Mouse (Mus musculus) olfactory bulb, adult 2 months (tissue): ENCODE results near the gene Fmo4. TPM values are rescaled to one million over a fixed set of nuclear protein-coding genes. Genes with fewer than 3 reads are reported as not detected.
"Not testable (repeated sequence)": the region's sequence is repeated elsewhere in the genome, so short reads cannot be mapped to it uniquely, and the experiment has no call there.

Experiments
- H3K27ac ChIP-seq: fragments of 200-500 bp; 2 replicates; pipeline ENCODE4 v1.5.1; 2012; ENCODE audit warnings: low read depth, low read length; ENCODE audit not compliant: insufficient read depth
- H3K4me1 ChIP-seq: fragments of 200-500 bp; 2 replicates; pipeline ENCODE4 v1.6.1; 2012; ENCODE audit warnings: low read length; ENCODE audit not compliant: control insufficient read depth, insufficient read depth
- H3K4me3 ChIP-seq: fragments of 200-500 bp; 2 replicates; pipeline ENCODE4 v1.5.1; 2012; ENCODE audit warnings: mild to moderate bottlenecking, low read depth, low read length, moderate library complexity; ENCODE audit not compliant: insufficient read depth
- CTCF ChIP-seq: fragments of 200-500 bp; IDR thresholded peaks from 2 replicates; pipeline ENCODE4 v1.5.1; 2012; ENCODE audit warnings: low read depth, mild to moderate bottlenecking, low read length, moderate library complexity; ENCODE audit not compliant: insufficient read depth
- POLR2A ChIP-seq: fragments of 200-500 bp; IDR thresholded peaks from 2 replicates; pipeline ENCODE4 v1.6.1; 2012; ENCODE audit warnings: mild to moderate bottlenecking, low read depth, low read length, moderate library complexity; ENCODE audit not compliant: insufficient read depth
- WGBS: fragments of 180-500 bp; shearing (Covaris S2); methylation state at CpG from one replicate; pipeline ENCODE4 v1.1.7; 2018; 5-methylcytosine and 5-hydroxymethylcytosine counted together
- polyA plus RNA-seq: library from polyadenylated mRNA; stranded (reverse); fragments of >200 nt; gene quantifications from 2 replicates; pipeline ENCODE4 v1.2.4, GENCODE M21; 2012; ENCODE audit warnings: low replicate concordance; ENCODE audit not compliant: missing spikeins, insufficient read depth, insufficient read length

The Fmo4 gene
- polyA plus RNA-seq, 1 experiment: not detected

- TF ChIP-seq POLR2A (no peak), CTCF (no peak)
- 81% methylated on average over 3 of the region's 3 CpGs for WGBS
- Histone ChIP-seq H3K4me1 (no peaks in the 10 kb centered on the region), H3K4me3 (no peak overlapping the region), H3K27ac (no peak overlapping the region)
These were observed 5.2 kb downstream of the Fmo4 start for GRCm38 (mm10) chr1:162808541-162808940.

- TF ChIP-seq POLR2A: no peak
- no peak for TF ChIP-seq CTCF
These were observed 6.3 kb downstream of the Fmo4 start for GRCm38 (mm10) chr1:162807441-162807840.

DNA sequence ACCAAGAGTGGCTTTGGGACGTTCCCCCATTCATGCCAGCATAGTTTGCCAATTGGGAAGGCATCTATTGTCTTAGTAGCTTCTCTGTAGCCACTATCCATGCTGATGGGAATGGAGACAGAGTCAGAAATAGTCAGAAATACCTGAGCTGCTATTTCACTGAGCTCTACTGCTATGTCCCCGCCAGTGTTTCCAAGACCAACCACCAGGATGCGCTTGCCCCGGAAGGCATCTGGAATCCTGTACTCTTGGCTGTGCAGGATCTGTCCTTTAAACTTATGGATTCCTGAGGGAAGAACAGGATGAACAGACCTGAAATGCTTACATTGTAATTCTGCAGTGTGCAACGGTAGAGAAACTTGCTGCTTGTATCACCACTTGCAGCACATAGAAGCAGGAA lies 8.8 kb downstream of the Fmo4 start:
- Histone ChIP-seq H3K27ac (no peak overlapping the region), H3K4me1 (no peaks in the 10 kb centered on the region), H3K4me3 (no peak overlapping the region)
- 60% methylated on average over 5 of the region's 5 CpGs for WGBS
- TF ChIP-seq POLR2A (no peak), CTCF (no peak)

More at GRCm38 (mm10) chr1:162807441-162807840, 6.3 kb downstream of the Fmo4 start:
- H3K4me1 ChIP-seq: no peaks in the 10 kb centered on the region
- H3K4me3 ChIP-seq: no peak overlapping the region
- WGBS: 93% methylated on average over 5 of the region's 5 CpGs
- H3K27ac ChIP-seq: no peak overlapping the region

- H3K27ac ChIP-seq: no peak overlapping the region
- no peaks in the 10 kb centered on the region for H3K4me1 ChIP-seq
- no peak for TF ChIP-seq POLR2A
- TF ChIP-seq CTCF: no peak
- H3K4me3 ChIP-seq: no peak overlapping the region
These were observed 17.3 kb downstream of the Fmo4 start for GRCm38 (mm10) chr1:162796441-162796840.

DNA sequence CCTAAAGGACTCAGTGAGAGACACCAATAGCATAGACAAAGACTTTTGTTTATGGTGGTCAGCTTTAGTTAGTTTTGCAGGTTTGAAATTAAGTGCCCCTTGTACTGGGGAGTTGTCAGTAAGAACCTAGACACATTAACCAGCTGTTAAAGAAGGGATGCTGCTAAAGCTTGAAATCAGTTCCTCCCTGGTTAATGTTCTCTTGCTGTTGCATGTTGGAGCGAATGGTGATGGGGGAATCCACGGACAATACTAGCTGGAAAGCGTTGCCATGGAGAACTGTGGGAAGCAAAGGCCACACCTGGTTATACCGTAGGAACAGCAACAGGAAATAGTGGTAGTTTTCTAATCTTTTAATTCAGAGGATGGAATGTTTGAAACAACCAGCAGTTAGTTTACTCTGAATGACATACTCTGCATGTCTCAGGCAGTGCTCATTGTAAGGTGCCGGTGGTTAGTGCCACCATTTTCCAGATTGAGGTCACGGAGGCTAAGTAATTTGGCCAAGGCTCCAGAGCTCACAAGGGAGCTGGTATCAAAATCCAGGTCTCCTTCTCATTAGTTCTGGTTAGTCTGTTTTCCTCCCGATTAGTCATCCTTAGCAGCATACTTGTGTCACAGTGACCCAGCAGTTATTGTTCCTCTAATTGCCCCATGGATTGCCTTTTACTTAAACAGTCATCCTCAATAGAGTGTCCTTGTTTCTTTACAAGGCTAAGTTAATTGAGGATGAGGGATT lies 21.3 kb downstream of the Fmo4 start:
- H3K4me3 ChIP-seq: no peak overlapping the region
- WGBS: 45% methylated on average over 7 of the region's 7 CpGs

DNA sequence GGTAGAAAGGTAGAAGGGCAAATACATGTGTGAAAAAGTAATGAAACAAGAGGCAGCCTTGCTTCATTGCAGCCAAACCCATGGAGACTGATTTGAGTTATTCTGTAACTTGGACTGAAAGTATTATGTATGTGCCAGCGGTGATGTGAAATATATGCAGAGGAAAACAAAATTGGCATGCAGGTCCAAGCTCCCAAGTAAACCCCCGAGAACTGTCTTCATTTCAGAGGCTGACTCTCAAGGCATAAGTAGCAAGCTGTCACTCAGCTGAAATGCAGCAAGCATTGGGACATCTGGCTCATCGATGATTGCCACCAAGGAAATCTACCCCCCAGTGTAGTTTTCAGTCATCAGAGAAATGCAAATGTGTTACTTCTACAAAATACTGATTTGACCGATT lies 28.6 kb downstream of the Fmo4 start:
- Histone ChIP-seq H3K4me1 (no peaks in the 10 kb centered on the region), H3K4me3 (no peak overlapping the region), H3K27ac (no peak overlapping the region)
- no peak for TF ChIP-seq CTCF
- TF ChIP-seq POLR2A: no peak
- WGBS: 74% methylated on average over 4 of the region's 4 CpGs

More for the DNA sequence above, 21.3 kb downstream of the Fmo4 start:
- Histone ChIP-seq H3K4me1 (no peaks in the 10 kb centered on the region), H3K27ac (no peak overlapping the region)
- no peak for TF ChIP-seq CTCF
- no peak for TF ChIP-seq POLR2A

- WGBS: 88% methylated on average over 7 of the region's 7 CpGs
- Histone ChIP-seq H3K27ac (no peak overlapping the region), H3K4me1 (no peaks in the 10 kb centered on the region)
These were observed 30.0 kb downstream of the Fmo4 start for GRCm38 (mm10) chr1:162783669-162784248.

GRCm38 (mm10) chr1:162781035-162781434 lies 32.7 kb downstream of the Fmo4 start:
- not testable (repeated sequence) for H3K4me1 ChIP-seq, H3K27ac ChIP-seq, H3K4me3 ChIP-seq
- WGBS: 92% methylated on average over 2 of the region's 2 CpGs

More at GRCm38 (mm10) chr1:162783669-162784248, 30.0 kb downstream of the Fmo4 start:
- no peak overlapping the region for H3K4me3 ChIP-seq
- no peak for TF ChIP-seq POLR2A
- no peak for TF ChIP-seq CTCF

- Histone ChIP-seq H3K4me3 (no peak overlapping the region), H3K4me1 (0 out of 2 replicates have a peak, but pooled peaks cover 3% of the 10 kb centered on the region), H3K27ac (no peak overlapping the region)
- TF ChIP-seq CTCF: no peak
- TF ChIP-seq POLR2A: no peak
- 95% methylated on average over 5 of the region's 5 CpGs for WGBS
These were observed 35.7 kb downstream of the Fmo4 start for GRCm38 (mm10) chr1:162777943-162778538.
